Mouse (Mus musculus) lung, adult 2 months (tissue): ENCODE results near the gene Naif1.

Experiments used
- CTCF ChIP-seq: fragments of 200-500 bp; IDR thresholded peaks from 2 replicates; pipeline ENCODE4 v1.5.1; 2011; ENCODE audit warnings: mild to moderate bottlenecking, low read length, control low read depth; ENCODE audit not compliant: insufficient read depth
- POLR2A ChIP-seq: fragments of 200-500 bp; IDR thresholded peaks from 2 replicates; pipeline ENCODE4 v1.6.1; 2011; ENCODE audit warnings: low read depth, mild to moderate bottlenecking, control low read depth, low read length, borderline replicate concordance; ENCODE audit errors: extremely low read depth

DNA sequence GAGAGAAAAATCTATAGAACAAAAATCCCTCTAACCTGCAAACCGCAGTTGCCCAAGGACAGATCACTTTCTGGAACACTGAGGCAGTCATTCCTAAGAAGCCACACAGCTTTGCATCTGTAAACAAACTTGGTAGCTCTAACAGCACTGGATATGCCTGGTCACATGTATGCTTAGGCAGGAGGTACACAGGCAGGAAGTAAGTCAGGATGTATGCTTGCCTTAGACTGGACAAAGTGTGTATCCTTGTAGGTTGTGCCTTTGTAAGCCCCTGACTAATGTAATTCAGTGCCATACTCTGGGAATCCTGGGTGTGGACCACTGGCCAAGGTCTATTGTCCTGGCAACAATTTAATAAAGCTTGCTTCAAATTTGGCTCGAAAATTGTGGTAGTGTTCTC, 13.5 kb downstream of the Naif1 start:
- no peak for TF ChIP-seq CTCF
- TF ChIP-seq POLR2A: no peak
